Comparison of ENCODE assay signal across 1 mouse cellular context in the genomic region with DNA sequence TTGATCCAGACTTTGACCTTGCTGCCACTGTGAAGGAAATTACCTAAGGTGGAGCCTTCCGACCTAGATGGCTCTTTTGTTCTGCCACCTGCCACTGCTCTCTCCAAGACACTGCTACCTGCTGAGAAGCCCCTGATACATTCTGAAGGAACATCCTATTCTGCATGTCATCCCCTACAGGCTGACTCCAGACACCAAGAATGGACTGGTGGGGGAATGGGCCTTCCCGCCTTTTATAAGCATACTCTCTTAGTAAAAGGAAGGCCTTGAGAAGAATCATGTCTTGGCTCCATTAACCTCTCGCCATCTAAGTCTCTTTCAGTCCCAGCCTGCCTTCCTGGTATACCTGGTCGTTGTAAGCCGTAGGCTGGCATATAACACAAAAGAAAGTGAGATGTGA. TPM values are rescaled to one million over a fixed set of nuclear protein-coding genes. Genes with fewer than 3 reads are reported as not detected.
"Had no signal": no experiment of that assay in that cellular context is flagged by ENCODE, and none has a peak within 500 bp of the region (broad histone marks: within the 10 kb centered on the region; RNA-seq: fewer than 3 reads in every experiment).

No protein-coding gene starts in this region.

RNA-seq across cellular contexts. Expression of a gene that starts 47.1 kb away (rescaled TPM):
- total RNA-seq: neutrophil, adult 5-6 weeks had no signal

RNA-seq across cellular contexts. Expression of a gene that starts 48.4 kb away (rescaled TPM):
- total RNA-seq: neutrophil, adult 5-6 weeks had no signal
